Mouse (Mus musculus) limb, embryonic 13.5 days (tissue): Measurements from ENCODE around the gene A930004D18Rik. TPM values are rescaled to one million over a fixed set of nuclear protein-coding genes. Genes with fewer than 3 reads are reported as not detected.

Source experiments
- ATAC-seq: fragments of 200-750 bp; cut with Nextera tagmentation; 2 replicates; pipeline ENCODE4 v1.8.0; 2017; ENCODE audit warnings: low read depth, moderate number of reproducible peaks, moderate TSS enrichment; ENCODE audit not compliant: low FRiP score
- H3K27ac ChIP-seq: fragments of 300-500 bp; sonication (generic); 2 replicates; pipeline ENCODE4 v1.5.1; 2015; ENCODE audit warnings: inconsistent platforms, mild to moderate bottlenecking, moderate library complexity
- H3K27me3 ChIP-seq: fragments of 300-500 bp; sonication (generic); 2 replicates; pipeline ENCODE4 v1.6.1; 2015; ENCODE audit warnings: mild to moderate bottlenecking, inconsistent platforms
- H3K36me3 ChIP-seq: fragments of 300-500 bp; sonication (generic); 2 replicates; pipeline ENCODE4 v1.6.1; 2015; ENCODE audit warnings: inconsistent platforms, mild to moderate bottlenecking, moderate library complexity
- H3K4me1 ChIP-seq: fragments of 300-500 bp; sonication (generic); 2 replicates; pipeline ENCODE4 v1.6.1; 2015; ENCODE audit warnings: inconsistent platforms
- H3K4me2 ChIP-seq: fragments of 300-500 bp; sonication (generic); replicated peaks from 2 replicates; pipeline ENCODE4 v1.6.1; 2015; ENCODE audit warnings: inconsistent platforms, mild to moderate bottlenecking, moderate library complexity
- H3K4me3 ChIP-seq: fragments of 300-500 bp; sonication (generic); 2 replicates; pipeline ENCODE4 v1.5.1; 2015; ENCODE audit warnings: moderate library complexity, mild to moderate bottlenecking, inconsistent platforms
- H3K9ac ChIP-seq: fragments of 300-500 bp; sonication (generic); 2 replicates; pipeline ENCODE4 v1.6.1; 2015; ENCODE audit warnings: mild to moderate bottlenecking, inconsistent platforms
- H3K9me3 ChIP-seq: fragments of 300-500 bp; sonication (generic); 2 replicates; pipeline ENCODE4 v1.6.1; 2016; ENCODE audit warnings: inconsistent platforms
- WGBS: fragments of 180-500 bp; shearing (Covaris S2); methylation state at CpG from one replicate; pipeline ENCODE4 v1.1.7; 2015; 5-methylcytosine and 5-hydroxymethylcytosine counted together
- polyA plus RNA-seq: library from polyadenylated mRNA; unstranded; fragments of >200 nt; fragmentation: Nextera tagmentation; extraction: Ambion mirVana; gene quantifications from 2 replicates; pipeline ENCODE4 v1.2.1, GENCODE M21; 2015

The A930004D18Rik gene
- polyA plus RNA-seq, 1 experiment from 2014 or later: 19.4 TPM

GRCm38 (mm10) chr2:18058146-18058708 lies 20.7 kb upstream of the A930004D18Rik start:
- Histone ChIP-seq H3K9ac (peak overlapping the region; percentile 96), H3K4me3 (peak overlapping the region; percentile 61), H3K9me3 (no peaks in the 10 kb centered on the region), H3K27ac (peak overlapping the region; percentile 100), H3K4me2 (peak overlapping the region; percentile 88), H3K4me1 (peaks cover 32% of the 10 kb centered on the region), H3K36me3 (no peaks in the 10 kb centered on the region), H3K27me3 (no peaks in the 10 kb centered on the region)
- no peak for ATAC-seq
- WGBS: 14% methylated on average over 9 of the region's 9 CpGs

GRCm38 (mm10) chr2:18057336-18058145 lies 20.0 kb upstream of the A930004D18Rik start:
- no peak for ATAC-seq
- Histone ChIP-seq H3K4me2 (peak overlapping the region; percentile 88), H3K9ac (peak overlapping the region; percentile 96), H3K27ac (peak overlapping the region; percentile 100), H3K4me1 (peaks cover 33% of the 10 kb centered on the region), H3K27me3 (no peaks in the 10 kb centered on the region), H3K9me3 (no peaks in the 10 kb centered on the region), H3K36me3 (no peaks in the 10 kb centered on the region), H3K4me3 (peak overlapping the region; percentile 61)
- under 1% methylated on average over 48 of the region's 48 CpGs for WGBS

GRCm38 (mm10) chr2:18056786-18057255 lies 19.3 kb upstream of the A930004D18Rik start:
- H3K36me3 ChIP-seq: no peaks in the 10 kb centered on the region
- H3K9ac ChIP-seq: peak overlapping the region; percentile 96
- peaks cover 34% of the 10 kb centered on the region for H3K4me1 ChIP-seq
- H3K27ac ChIP-seq: peak overlapping the region; percentile 100
- WGBS: 1% methylated on average over 38 of the region's 50 CpGs
- no peaks in the 10 kb centered on the region for H3K27me3 ChIP-seq
- H3K9me3 ChIP-seq: no peaks in the 10 kb centered on the region
- H3K4me2 ChIP-seq: peak overlapping the region; percentile 88
- peak; percentile 96 for ATAC-seq
- peak overlapping the region; percentile 61 for H3K4me3 ChIP-seq

- peaks cover 41% of the 10 kb centered on the region for H3K4me1 ChIP-seq
- peak overlapping the region; percentile 100 for H3K27ac ChIP-seq
- no peaks in the 10 kb centered on the region for H3K36me3 ChIP-seq
- peak overlapping the region; percentile 96 for H3K9ac ChIP-seq
- WGBS: 0% methylated on average over 39 of the region's 66 CpGs
- H3K27me3 ChIP-seq: no peaks in the 10 kb centered on the region
- no peaks in the 10 kb centered on the region for H3K9me3 ChIP-seq
- peak overlapping the region; percentile 61 for H3K4me3 ChIP-seq
- peak; percentile 92 for ATAC-seq
- H3K4me2 ChIP-seq: peak overlapping the region; percentile 88
These were observed 18.6 kb upstream of the A930004D18Rik start for GRCm38 (mm10) chr2:18055929-18056785.

GRCm38 (mm10) chr2:18055016-18055928 lies 17.7 kb upstream of the A930004D18Rik start, which contains the start of gene Mllt10:
Gene Mllt10 (plus strand): TSS chr2:18055237.
- Histone ChIP-seq H3K36me3 (no peaks in the 10 kb centered on the region), H3K27me3 (no peaks in the 10 kb centered on the region), H3K4me3 (peak within 1 kb of the TSS; percentile 61), H3K27ac (peak within 1 kb of the TSS; percentile 100), H3K4me2 (peak within 1 kb of the TSS; percentile 88), H3K4me1 (peaks cover 48% of the 10 kb centered on the region), H3K9me3 (no peaks in the 10 kb centered on the region), H3K9ac (peak within 1 kb of the TSS; percentile 96)
- ATAC-seq: no peak
- 3% methylated on average over 20 of the region's 20 CpGs for WGBS

- Histone ChIP-seq H3K4me3 (no peak overlapping the region), H3K27ac (peak overlapping the region; percentile 23; the same call in 1 of the 2 replicates), H3K27me3 (no peaks in the 10 kb centered on the region), H3K4me2 (no peak overlapping the region), H3K4me1 (peaks cover 57% of the 10 kb centered on the region), H3K9me3 (no peaks in the 10 kb centered on the region), H3K9ac (no peak overlapping the region), H3K36me3 (no peaks in the 10 kb centered on the region)
- no peak for ATAC-seq
- WGBS: 30% methylated on average over 2 of the region's 2 CpGs
These were observed 16.5 kb upstream of the A930004D18Rik start for GRCm38 (mm10) chr2:18053951-18054530.

- Histone ChIP-seq H3K4me3 (no peak overlapping the region), H3K4me1 (peaks cover 51% of the 10 kb centered on the region), H3K27ac (no peak overlapping the region), H3K36me3 (no peaks in the 10 kb centered on the region), H3K9me3 (no peaks in the 10 kb centered on the region), H3K4me2 (no peak overlapping the region), H3K9ac (no peak overlapping the region), H3K27me3 (no peaks in the 10 kb centered on the region)
- 66% methylated on average over 1 of the region's 1 CpGs for WGBS
- ATAC-seq: no peak
These were observed 15.9 kb upstream of the A930004D18Rik start for GRCm38 (mm10) chr2:18053243-18053950.

- H3K9ac ChIP-seq: no peak overlapping the region
- H3K36me3 ChIP-seq: no peaks in the 10 kb centered on the region
- no peaks in the 10 kb centered on the region for H3K27me3 ChIP-seq
- H3K4me1 ChIP-seq: peaks cover 47% of the 10 kb centered on the region
- no peak overlapping the region for H3K4me3 ChIP-seq
- no peak overlapping the region for H3K27ac ChIP-seq
- H3K9me3 ChIP-seq: no peaks in the 10 kb centered on the region
- ATAC-seq: no peak
- WGBS: 61% methylated on average over 3 of the region's 3 CpGs
- H3K4me2 ChIP-seq: no peak overlapping the region
These were observed 15.0 kb upstream of the A930004D18Rik start for GRCm38 (mm10) chr2:18052581-18052980.

GRCm38 (mm10) chr2:18051831-18052170 lies 14.3 kb upstream of the A930004D18Rik start:
- 40% methylated on average over 3 of the region's 3 CpGs for WGBS
- H3K9ac ChIP-seq: no peak overlapping the region
- peak overlapping the region; percentile 88 for H3K4me2 ChIP-seq
- no peak for ATAC-seq
- no peaks in the 10 kb centered on the region for H3K9me3 ChIP-seq
- H3K36me3 ChIP-seq: no peaks in the 10 kb centered on the region
- peaks cover 47% of the 10 kb centered on the region for H3K4me1 ChIP-seq
- no peaks in the 10 kb centered on the region for H3K27me3 ChIP-seq
- 0 out of 2 replicates have a peak overlapping the region, but pooled peaks have one; percentile 15 for H3K27ac ChIP-seq
- peak overlapping the region; percentile 8; the same call in 1 of the 2 replicates for H3K4me3 ChIP-seq

- H3K9me3 ChIP-seq: no peaks in the 10 kb centered on the region
- 17% methylated on average over 11 of the region's 11 CpGs for WGBS
- H3K27ac ChIP-seq: peak overlapping the region; percentile 72; the same call in 1 of the 2 replicates
- H3K27me3 ChIP-seq: no peaks in the 10 kb centered on the region
- no peaks in the 10 kb centered on the region for H3K36me3 ChIP-seq
- peak overlapping the region; percentile 88 for H3K4me2 ChIP-seq
- H3K9ac ChIP-seq: peak overlapping the region; percentile 100
- ATAC-seq: no peak
- peak overlapping the region; percentile 29 for H3K4me3 ChIP-seq
- peaks cover 47% of the 10 kb centered on the region for H3K4me1 ChIP-seq
These were observed 13.7 kb upstream of the A930004D18Rik start for GRCm38 (mm10) chr2:18051026-18051830.
